Mouse (Mus musculus) kidney, postnatal 0 days (tissue): ENCODE results near the gene Gse1. TPM values are rescaled to one million over a fixed set of nuclear protein-coding genes. Genes with fewer than 3 reads are reported as not detected.

ENCODE experiments used
- ATAC-seq: fragments of 200-750 bp; cut with Nextera tagmentation; replicated peaks from 2 replicates; pipeline ENCODE4 v1.8.0; 2017; ENCODE audit warnings: low read depth, moderate number of reproducible peaks, moderate TSS enrichment, moderate library complexity; ENCODE audit not compliant: low FRiP score
- DNase-seq: peaks from one replicate; pipeline ENCODE4 v3.0.0-alpha.2; 2016; ENCODE audit warnings: low spot score
- H3K27ac ChIP-seq: fragments of 300-500 bp; sonication (generic); 2 replicates; pipeline ENCODE4 v1.5.1; 2014; ENCODE audit warnings: mild to moderate bottlenecking
- H3K27me3 ChIP-seq: fragments of 300-500 bp; sonication (generic); 2 replicates; pipeline ENCODE4 v1.6.1; 2014; ENCODE audit warnings: low read length, mixed read lengths; ENCODE audit not compliant: insufficient read depth
- H3K36me3 ChIP-seq: fragments of 300-500 bp; sonication (generic); 2 replicates; pipeline ENCODE4 v1.6.1; 2014; ENCODE audit warnings: low read length, mixed read lengths; ENCODE audit not compliant: insufficient read depth
- H3K4me1 ChIP-seq: fragments of 300-500 bp; sonication (generic); replicated peaks from 2 replicates; pipeline ENCODE4 v1.6.1; 2014; ENCODE audit warnings: antibody characterized with exemption, low read length, mixed read lengths; ENCODE audit not compliant: insufficient read depth
- H3K4me2 ChIP-seq: fragments of 300-500 bp; sonication (generic); 2 replicates; pipeline ENCODE4 v1.6.1; 2014; ENCODE audit warnings: mild to moderate bottlenecking, low read length, moderate library complexity, mixed read lengths
- H3K4me3 ChIP-seq: fragments of 300-500 bp; sonication (generic); replicated peaks from 2 replicates; pipeline ENCODE4 v1.5.1; 2014; ENCODE audit warnings: low read depth, low read length
- H3K9ac ChIP-seq: fragments of 300-500 bp; sonication (generic); 2 replicates; pipeline ENCODE4 v1.6.1; 2014; ENCODE audit warnings: low read depth, low read length
- H3K9me3 ChIP-seq: fragments of 300-500 bp; sonication (generic); replicated peaks from 2 replicates; pipeline ENCODE4 v1.6.1; 2016; ENCODE audit warnings: low read length, inconsistent platforms, mixed read lengths
- CTCF ChIP-seq: IDR thresholded peaks from 2 replicates; pipeline ENCODE4 v1.5.1; 2016; ENCODE audit warnings: antibody characterized with exemption, low read depth, mild to moderate bottlenecking, moderate library complexity
- WGBS: fragments of 180-500 bp; shearing (Covaris S2); extraction: QIAGEN DNeasy Blood & Tissue Kit; methylation state at CpG from one replicate; pipeline ENCODE4 v1.1.7; 2014; 5-methylcytosine and 5-hydroxymethylcytosine counted together
- polyA plus RNA-seq: library from polyadenylated mRNA; unstranded; fragments of >200 nt; fragmentation: Nextera tagmentation; extraction: Ambion mirVana; gene quantifications from 2 replicates; pipeline ENCODE4 v1.2.1, GENCODE M21; 2015

Gse1 gene
- polyA plus RNA-seq, 1 experiment from 2014 or later = 8.4 TPM

GRCm38 (mm10) chr8:120488636-120489131 is 260.4 kb downstream of the Gse1 start:
- Histone ChIP-seq H3K4me3 (peak overlapping the region; percentile 69), H3K27ac (peak overlapping the region; percentile 89), H3K4me2 (peak overlapping the region; percentile 97), H3K9me3 (no peaks in the 10 kb centered on the region), H3K36me3 (no peaks in the 10 kb centered on the region), H3K9ac (peak overlapping the region; percentile 73), H3K27me3 (no peaks in the 10 kb centered on the region), H3K4me1 (peaks cover 53% of the 10 kb centered on the region)
- DNase-seq (no peak), ATAC-seq (no peak)
- under 1% methylated on average over 25 of the region's 25 CpGs for WGBS
- TF ChIP-seq CTCF = no peak

GRCm38 (mm10) chr8:120489142-120489754 is 261.0 kb downstream of the Gse1 start:
- Histone ChIP-seq H3K9me3 (no peaks in the 10 kb centered on the region), H3K4me3 (peak overlapping the region; percentile 69), H3K36me3 (no peaks in the 10 kb centered on the region), H3K9ac (peak overlapping the region; percentile 73), H3K27ac (peak overlapping the region; percentile 89), H3K4me2 (peak overlapping the region; percentile 97), H3K4me1 (peaks cover 57% of the 10 kb centered on the region), H3K27me3 (no peaks in the 10 kb centered on the region)
- under 1% methylated on average over 73 of the region's 73 CpGs for WGBS
- no peak for ATAC-seq
- TF ChIP-seq CTCF = no peak
- no peak for DNase-seq

GRCm38 (mm10) chr8:120489771-120490281 is 261.6 kb downstream of the Gse1 start:
- peak overlapping the region; percentile 69 for H3K4me3 ChIP-seq
- peaks cover 60% of the 10 kb centered on the region for H3K4me1 ChIP-seq
- H3K9me3 ChIP-seq = no peaks in the 10 kb centered on the region
- DNase-seq (no peak), ATAC-seq (no peak)
- H3K4me2 ChIP-seq = peak overlapping the region; percentile 97
- no peaks in the 10 kb centered on the region for H3K36me3 ChIP-seq
- H3K27me3 ChIP-seq = no peaks in the 10 kb centered on the region
- peak overlapping the region; percentile 47 for H3K27ac ChIP-seq
- 10% methylated on average over 15 of the region's 15 CpGs for WGBS
- peak overlapping the region; percentile 73 for H3K9ac ChIP-seq
- TF ChIP-seq CTCF = no peak

GRCm38 (mm10) chr8:120490354-120491141 is 262.3 kb downstream of the Gse1 start:
- H3K27ac ChIP-seq = 0 out of 2 replicates have a peak overlapping the region, but pooled peaks have one; percentile 47
- no peak for ATAC-seq
- no peak for DNase-seq
- peak overlapping the region; percentile 69 for H3K4me3 ChIP-seq
- peaks cover 61% of the 10 kb centered on the region for H3K4me1 ChIP-seq
- no peaks in the 10 kb centered on the region for H3K27me3 ChIP-seq
- no peaks in the 10 kb centered on the region for H3K9me3 ChIP-seq
- H3K4me2 ChIP-seq = peak overlapping the region; percentile 97
- WGBS = 27% methylated on average over 12 of the region's 12 CpGs
- H3K36me3 ChIP-seq = no peaks in the 10 kb centered on the region
- no peak for TF ChIP-seq CTCF
- peak overlapping the region; percentile 73; the same call in 1 of the 2 replicates for H3K9ac ChIP-seq

GRCm38 (mm10) chr8:120491166-120491793 is 263.0 kb downstream of the Gse1 start:
- Histone ChIP-seq H3K27ac (0 out of 2 replicates have a peak overlapping the region, but pooled peaks have one; percentile 0), H3K9ac (no peak overlapping the region), H3K4me2 (peak overlapping the region; percentile 97), H3K27me3 (no peaks in the 10 kb centered on the region), H3K4me1 (peaks cover 55% of the 10 kb centered on the region), H3K36me3 (no peaks in the 10 kb centered on the region), H3K9me3 (no peaks in the 10 kb centered on the region), H3K4me3 (no peak overlapping the region)
- WGBS = 55% methylated on average over 5 of the region's 5 CpGs
- no peak for DNase-seq
- ATAC-seq = no peak
- TF ChIP-seq CTCF = peak; percentile 25; the same call in 1 of the 2 replicates
